Mouse (Mus musculus) urinary bladder, postnatal 4 days (tissue): ENCODE data around the gene Ubqln3.

Experiments used
- DNase-seq, 2 experiments: peaks; one replicate each; pipeline ENCODE4 v3.0.0; 2021 to 2022; ENCODE audit warnings: low spot score in 2 of 2

Ubqln3 gene

DNA sequence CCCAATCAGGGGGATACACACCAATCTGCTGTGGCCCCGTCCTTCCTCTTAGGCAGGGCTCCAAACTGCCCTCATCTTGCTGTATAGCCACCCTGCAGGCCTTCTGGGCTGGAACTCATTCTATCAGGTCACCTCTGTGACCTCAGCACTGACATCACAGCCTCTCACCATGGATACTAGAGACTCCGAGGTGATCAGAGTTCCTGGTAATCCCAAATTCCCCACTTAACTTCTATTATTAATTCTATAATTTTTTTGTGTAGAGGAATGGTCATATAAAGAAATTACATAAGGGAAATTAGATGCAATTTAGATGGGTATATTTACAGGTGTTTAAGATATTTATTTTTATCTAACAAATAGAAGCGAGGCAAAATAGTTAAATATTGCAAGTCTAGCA lies at the start of gene Ubqln3:
TSS of gene Ubqln3 (minus strand) at position 101 of the 400 bp plus-strand sequence.
- no peak for DNase-seq

DNA sequence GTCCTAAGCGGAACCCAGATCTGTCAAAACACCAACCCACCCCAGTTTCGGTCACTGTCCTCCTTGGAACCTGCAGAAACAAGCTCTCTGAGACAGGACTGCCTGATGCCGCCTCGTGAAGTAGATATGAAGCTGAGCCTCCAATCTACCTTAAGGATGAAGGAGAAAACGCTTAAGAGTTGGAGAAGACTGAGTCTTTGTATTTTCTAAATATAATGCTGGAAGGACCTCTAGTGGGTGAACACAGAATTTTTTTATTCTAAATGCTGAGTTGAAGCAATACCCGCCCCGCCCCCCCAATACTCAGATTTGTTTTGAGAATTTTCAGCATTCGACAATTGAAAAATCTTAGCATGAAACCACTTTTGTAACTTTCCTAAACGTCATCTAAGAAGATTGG lies 48.2 kb upstream of the Ubqln3 start:
- no peak for DNase-seq

GRCm38 (mm10) chr7:104183292-104183691 lies 40.2 kb upstream of the Ubqln3 start, which contains the start of gene Olfr648:
Olfr648 (minus strand) TSS chr7:104183392.
- DNase-seq = no peak

DNA sequence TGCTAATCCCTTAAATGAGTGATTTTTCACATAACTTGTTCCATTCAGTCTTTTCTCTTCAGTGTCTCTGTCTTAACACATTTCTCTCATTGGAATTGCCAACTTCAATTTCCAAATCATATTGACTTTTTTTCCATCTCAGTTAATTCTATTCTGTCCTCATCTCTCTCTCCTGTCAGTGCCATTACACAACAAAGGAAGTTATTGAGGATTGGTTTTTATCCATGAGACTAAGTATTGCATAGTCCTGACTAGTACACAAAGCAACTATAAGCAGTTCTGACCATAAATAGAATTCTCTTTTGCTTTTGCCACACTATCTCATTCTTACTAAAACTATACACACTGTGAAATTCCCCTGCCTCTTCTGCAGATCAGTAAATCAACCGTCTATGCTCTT lies 36.0 kb upstream of the Ubqln3 start:
- DNase-seq = no peak

- no peak for DNase-seq
Measured at GRCm38 (mm10) chr7:104178422-104179054, 35.5 kb upstream of the Ubqln3 start.

DNA sequence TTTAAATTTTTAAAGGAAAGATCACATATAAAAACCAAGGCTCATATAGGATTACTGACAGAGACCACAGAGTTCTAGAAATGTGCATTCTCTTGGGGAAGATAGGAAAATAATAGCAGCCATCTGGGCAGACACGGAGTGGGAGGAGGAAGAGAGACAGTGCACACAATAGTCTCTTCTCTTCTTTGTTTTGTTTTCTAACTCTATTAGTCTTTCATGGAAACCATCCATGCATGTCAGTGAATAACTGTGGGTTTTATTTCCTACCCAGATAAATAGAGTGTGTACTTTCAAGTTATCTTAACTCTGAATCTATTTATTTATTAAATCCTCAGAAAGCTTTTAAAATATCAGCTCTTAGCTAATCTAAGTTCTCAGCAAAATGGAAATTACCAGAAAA lies 32.0 kb upstream of the Ubqln3 start:
- DNase-seq = no peak

- DNase-seq = no peak
Measured at GRCm38 (mm10) chr7:104169634-104170204, 26.6 kb upstream of the Ubqln3 start.

- DNase-seq = no peak
Measured at GRCm38 (mm10) chr7:104167105-104167504, 24.0 kb upstream of the Ubqln3 start.

- no peak for DNase-seq
Measured at GRCm38 (mm10) chr7:104150456-104150855, 7.4 kb upstream of the Ubqln3 start, which contains the start of gene Ubqlnl. Ubqlnl (minus strand) TSS chr7:104150556.

DNA sequence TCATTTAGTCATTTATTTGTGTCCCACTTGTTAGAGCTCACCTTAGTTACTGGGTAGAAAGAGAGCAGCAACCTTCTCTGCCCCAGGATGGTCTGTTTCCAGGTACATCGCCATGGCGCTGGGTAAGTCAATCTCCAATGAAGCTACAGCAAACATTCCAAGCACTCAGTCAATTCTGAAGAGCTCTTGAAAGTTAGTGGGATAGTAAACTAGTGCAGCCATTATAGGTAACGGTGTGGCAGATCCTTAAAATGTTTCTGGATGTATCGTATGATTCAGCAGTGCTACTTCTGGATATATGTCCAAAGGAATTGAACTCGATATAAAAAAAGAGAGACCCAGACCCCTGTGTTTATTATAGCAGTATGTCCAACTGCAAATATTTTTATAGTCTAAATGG lies 5.8 kb downstream of the Ubqln3 start, which contains the start of gene Olfr643:
TSS of gene Olfr643 (minus strand) at position 101 of the 400 bp plus-strand sequence.
- no peak for DNase-seq

GRCm38 (mm10) chr7:104129726-104130125 lies 13.4 kb downstream of the Ubqln3 start, which contains the start of gene Ubqln5:
Ubqln5 (minus strand) TSS chr7:104129826.
- no peak for DNase-seq

GRCm38 (mm10) chr7:104104757-104104972 lies 38.4 kb downstream of the Ubqln3 start, which contains the start of gene Olfr646:
Olfr646 (plus strand) TSS chr7:104104873.
- DNase-seq = no peak

DNA sequence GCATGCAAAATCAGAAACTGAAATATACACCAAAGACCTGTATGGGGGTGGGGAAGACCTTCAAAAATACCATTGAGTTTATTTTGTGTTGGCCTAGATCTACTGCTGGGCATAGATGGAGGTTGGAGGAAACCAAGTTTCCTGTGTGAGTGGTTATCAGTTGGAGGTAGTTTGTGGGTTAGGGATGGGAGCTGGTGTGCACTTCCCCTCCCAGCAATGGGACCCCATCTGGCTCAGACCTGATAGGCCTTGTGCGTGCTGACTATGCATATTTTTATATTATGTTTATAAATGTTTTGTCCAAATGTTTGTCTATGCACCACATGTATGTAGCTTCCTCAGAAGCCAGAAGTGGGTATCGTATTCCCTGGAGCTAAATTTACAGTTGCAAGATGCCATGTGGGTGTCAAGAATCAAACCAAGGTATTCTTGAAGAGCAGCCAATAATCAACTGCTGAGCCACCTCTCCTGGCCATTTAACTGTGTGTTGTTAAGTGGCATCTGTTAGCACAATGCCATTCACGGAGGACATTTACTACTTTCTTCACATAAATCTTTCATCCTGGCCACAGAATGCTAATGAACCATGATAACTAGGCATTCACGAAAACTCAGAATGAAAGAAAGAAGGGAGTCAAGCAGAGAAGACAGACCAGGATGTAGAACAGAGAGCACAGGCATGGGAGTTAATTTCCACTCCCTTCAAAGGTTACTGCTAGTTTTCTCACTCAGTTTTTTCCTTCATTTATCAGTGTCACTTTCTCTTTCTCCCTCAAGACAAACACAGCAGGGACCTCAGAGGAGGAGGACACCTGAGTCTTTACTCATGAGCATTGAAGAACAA lies 38.9 kb downstream of the Ubqln3 start:
- DNase-seq = no peak
